Mouse (Mus musculus): Measurements from ENCODE around the gene Slc25a28.

Slc25a28 gene

GRCm38 (mm10) chr19:43641833-43642232 lies 32.8 kb downstream of the Slc25a28 start:
- peak; percentile 29 to 51 for DNase-seq (ENCODE audit: low spot score in 2 of 2)

GRCm38 (mm10) chr19:43630466-43631251 lies 44.0 kb downstream of the Slc25a28 start:
- DNase-seq (ENCODE audit: low spot score in 2 of 2) = peak; percentile 55 to 75

GRCm38 (mm10) chr19:43629088-43629487 lies 45.6 kb downstream of the Slc25a28 start:
- no peak for DNase-seq (ENCODE audit: low spot score in 2 of 2)

GRCm38 (mm10) chr19:43627345-43627744 lies 47.3 kb downstream of the Slc25a28 start:
- DNase-seq (ENCODE audit: low spot score in 2 of 2) = no peak

- DNase-seq (ENCODE audit: low spot score in 2 of 2) = no peak
Measured at GRCm38 (mm10) chr19:43626160-43626559, 48.5 kb downstream of the Slc25a28 start.

GRCm38 (mm10) chr19:43623913-43624312 lies 50.8 kb downstream of the Slc25a28 start:
- peak in 1 of 2 experiments; percentile 29 for DNase-seq (ENCODE audit: low spot score in 2 of 2)

- no peak for DNase-seq (ENCODE audit: low spot score in 2 of 2)
Measured at GRCm38 (mm10) chr19:43619916-43620479, 54.7 kb downstream of the Slc25a28 start.

GRCm38 (mm10) chr19:43618505-43619030 lies 56.1 kb downstream of the Slc25a28 start:
- no peak for DNase-seq (ENCODE audit: low spot score in 2 of 2)

- no peak for DNase-seq (ENCODE audit: low spot score in 2 of 2)
Measured at GRCm38 (mm10) chr19:43617761-43618349, 56.8 kb downstream of the Slc25a28 start.

GRCm38 (mm10) chr19:43616889-43617288 lies 57.8 kb downstream of the Slc25a28 start:
- peak in 1 of 2 experiments; percentile 8 for DNase-seq (ENCODE audit: low spot score in 2 of 2)

GRCm38 (mm10) chr19:43616415-43616861 lies 58.2 kb downstream of the Slc25a28 start:
- DNase-seq (ENCODE audit: low spot score in 2 of 2) = peak in 1 of 2 experiments; percentile 34

- DNase-seq (ENCODE audit: low spot score in 2 of 2) = peak in 1 of 2 experiments; percentile 9
Measured at GRCm38 (mm10) chr19:43615571-43616414, 58.9 kb downstream of the Slc25a28 start.

- peak in 1 of 2 experiments; percentile 45 for DNase-seq (ENCODE audit: low spot score in 2 of 2)
Measured at GRCm38 (mm10) chr19:43615074-43615445, 59.6 kb downstream of the Slc25a28 start.

- peak in 1 of 2 experiments; percentile 50 for DNase-seq (ENCODE audit: low spot score in 2 of 2)
Measured at GRCm38 (mm10) chr19:43614341-43615073, 60.2 kb downstream of the Slc25a28 start.
